Mouse (Mus musculus): ENCODE data around the gene Khnyn.

The Khnyn gene

GRCm38 (mm10) chr14:55873714-55874683, 10.7 kb upstream of the Khnyn start:
- peak; percentile 51 for DNase-seq (ENCODE audit: low spot score)

- DNase-seq (ENCODE audit: low spot score) = no peak
Measured at GRCm38 (mm10) chr14:55877469-55878315, 7.1 kb upstream of the Khnyn start.

GRCm38 (mm10) chr14:55878316-55878940, 6.3 kb upstream of the Khnyn start:
- DNase-seq (ENCODE audit: low spot score) = no peak

GRCm38 (mm10) chr14:55879623-55880022, 5.1 kb upstream of the Khnyn start:
- peak; percentile 60 for DNase-seq (ENCODE audit: low spot score)

GRCm38 (mm10) chr14:55880982-55881381, 3.8 kb upstream of the Khnyn start:
- no peak for DNase-seq (ENCODE audit: low spot score)

- no peak for DNase-seq (ENCODE audit: low spot score)
Measured at GRCm38 (mm10) chr14:55882171-55882641, 2.5 kb upstream of the Khnyn start.

- DNase-seq (ENCODE audit: low spot score) = no peak
Measured at GRCm38 (mm10) chr14:55883149-55883661, 1.5 kb upstream of the Khnyn start.

GRCm38 (mm10) chr14:55883663-55884062, 1.1 kb upstream of the Khnyn start:
- no peak for DNase-seq (ENCODE audit: low spot score)

GRCm38 (mm10) chr14:55884166-55884565, 581 bp upstream of the Khnyn start, which contains the start of gene Cbln3:
Gene Cbln3, minus strand, starts transcription at chr14:55884392.
- no peak for DNase-seq (ENCODE audit: low spot score)

- no peak for DNase-seq (ENCODE audit: low spot score)
Measured at GRCm38 (mm10) chr14:55885114-55885790, 505 bp downstream of the Khnyn start.

GRCm38 (mm10) chr14:55885791-55886271, 1.1 kb downstream of the Khnyn start:
- peak; percentile 27 for DNase-seq (ENCODE audit: low spot score)

GRCm38 (mm10) chr14:55886571-55887382, 2.0 kb downstream of the Khnyn start:
- DNase-seq (ENCODE audit: low spot score) = no peak

GRCm38 (mm10) chr14:55897671-55898070, 12.9 kb downstream of the Khnyn start:
- DNase-seq (ENCODE audit: low spot score) = no peak

- DNase-seq (ENCODE audit: low spot score) = no peak
Measured at GRCm38 (mm10) chr14:55898947-55899346, 14.2 kb downstream of the Khnyn start.

- peak; percentile 86 for DNase-seq (ENCODE audit: low spot score)
Measured at GRCm38 (mm10) chr14:55899701-55900413, 15.1 kb downstream of the Khnyn start, which contains the start of gene Sdr39u1. Gene Sdr39u1, minus strand, starts transcription at chr14:55900293.

GRCm38 (mm10) chr14:55900414-55900755, 15.6 kb downstream of the Khnyn start:
- DNase-seq (ENCODE audit: low spot score) = no peak

GRCm38 (mm10) chr14:55905518-55905917, 20.8 kb downstream of the Khnyn start:
- no peak for DNase-seq (ENCODE audit: low spot score)

- DNase-seq (ENCODE audit: low spot score) = no peak
Measured at GRCm38 (mm10) chr14:55913406-55913805, 28.7 kb downstream of the Khnyn start.

All from left cerebral cortex, adult 11 months (tissue).